Mouse (Mus musculus) hindbrain, embryonic 13.5 days (tissue): ENCODE measurements around the gene Nicn1. TPM values are rescaled to one million over a fixed set of nuclear protein-coding genes. Genes with fewer than 3 reads are reported as not detected.
"Not testable (repeated sequence)": the region's sequence is repeated elsewhere in the genome, so short reads cannot be mapped to it uniquely, and the experiment has no call there.

Source experiments
- ATAC-seq: fragments of 200-750 bp; cut with Nextera tagmentation; 2 replicates; pipeline ENCODE4 v1.8.0; 2017; ENCODE audit warnings: moderate TSS enrichment; ENCODE audit not compliant: low FRiP score
- H3K27ac ChIP-seq: fragments of 300-500 bp; sonication (generic); 2 replicates; pipeline ENCODE4 v1.5.1; 2015; ENCODE audit warnings: inconsistent platforms, mild to moderate bottlenecking, moderate library complexity
- H3K27me3 ChIP-seq: fragments of 300-500 bp; sonication (generic); 2 replicates; pipeline ENCODE4 v1.6.1; 2015; ENCODE audit warnings: mild to moderate bottlenecking, inconsistent platforms
- H3K36me3 ChIP-seq: fragments of 300-500 bp; sonication (generic); 2 replicates; pipeline ENCODE4 v1.6.1; 2015; ENCODE audit warnings: mild to moderate bottlenecking, inconsistent platforms
- H3K4me1 ChIP-seq: fragments of 300-500 bp; sonication (generic); replicated peaks from 2 replicates; pipeline ENCODE4 v1.6.1; 2015; ENCODE audit warnings: inconsistent platforms
- H3K4me2 ChIP-seq: fragments of 300-500 bp; sonication (generic); 2 replicates; pipeline ENCODE4 v1.6.1; 2015; ENCODE audit warnings: inconsistent platforms, mild to moderate bottlenecking, moderate library complexity
- H3K4me3 ChIP-seq: fragments of 300-500 bp; sonication (generic); 2 replicates; pipeline ENCODE4 v1.5.1; 2015; ENCODE audit warnings: mild to moderate bottlenecking, inconsistent platforms
- H3K9ac ChIP-seq: fragments of 300-500 bp; sonication (generic); 2 replicates; pipeline ENCODE4 v1.6.1; 2015; ENCODE audit warnings: mild to moderate bottlenecking, inconsistent platforms
- H3K9me3 ChIP-seq: fragments of 300-500 bp; sonication (generic); 2 replicates; pipeline ENCODE4 v1.6.1; 2016; ENCODE audit warnings: inconsistent platforms
- WGBS: fragments of 180-500 bp; shearing (Covaris S2); methylation state at CpG from one replicate; pipeline ENCODE4 v1.1.7; 2015; 5-methylcytosine and 5-hydroxymethylcytosine counted together
- polyA plus RNA-seq: library from polyadenylated mRNA; unstranded; fragments of >200 nt; fragmentation: Nextera tagmentation; extraction: Ambion mirVana; gene quantifications from 2 replicates; pipeline ENCODE4 v1.2.1, GENCODE M21; 2015

Nicn1 gene
- polyA plus RNA-seq, 1 experiment from 2014 or later = 135 TPM

GRCm38 (mm10) chr9:108317572-108317971, 27.3 kb downstream of the Nicn1 start:
- Histone ChIP-seq H3K36me3 (peaks cover 8% of the 10 kb centered on the region), H3K9ac (no peak overlapping the region), H3K27ac (no peak overlapping the region), H3K4me3 (no peak overlapping the region), H3K4me2 (no peak overlapping the region), H3K4me1 (no peaks in the 10 kb centered on the region; the same call in 1 of the 2 replicates), H3K9me3 (no peaks in the 10 kb centered on the region), H3K27me3 (no peaks in the 10 kb centered on the region)
- WGBS = 95% methylated on average over 3 of the region's 3 CpGs
- ATAC-seq = no peak

- ATAC-seq = no peak
- H3K4me2 ChIP-seq = no peak overlapping the region
- 88% methylated on average over 2 of the region's 2 CpGs for WGBS
- no peaks in the 10 kb centered on the region for H3K27me3 ChIP-seq
- H3K4me1 ChIP-seq = no peaks in the 10 kb centered on the region; the same call in 1 of the 2 replicates
- H3K36me3 ChIP-seq = peaks cover 8% of the 10 kb centered on the region
- no peak overlapping the region for H3K27ac ChIP-seq
- no peaks in the 10 kb centered on the region for H3K9me3 ChIP-seq
- no peak overlapping the region for H3K9ac ChIP-seq
- H3K4me3 ChIP-seq = no peak overlapping the region
Observed at GRCm38 (mm10) chr9:108318462-108318861, 28.2 kb downstream of the Nicn1 start.

DNA sequence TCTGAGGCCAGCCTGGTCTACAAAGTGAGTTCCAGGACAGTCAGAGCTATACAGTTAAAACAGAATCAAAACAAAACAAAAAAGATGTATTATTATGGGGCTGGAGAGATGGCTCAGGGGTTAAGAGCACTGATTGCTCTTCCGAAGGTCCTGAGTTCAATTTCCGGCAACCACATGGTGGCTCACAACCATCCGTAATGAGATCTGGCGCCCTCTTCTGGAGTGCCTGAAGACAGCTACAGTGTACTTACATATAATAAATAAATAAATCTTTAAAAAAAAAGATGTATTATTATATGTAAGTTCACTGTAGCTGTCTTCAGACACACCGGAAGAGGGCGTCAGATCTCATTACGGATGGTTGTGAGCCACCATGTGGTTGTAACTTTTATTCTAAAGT, 31.8 kb downstream of the Nicn1 start:
- H3K9me3 ChIP-seq, ATAC-seq, H3K4me2 ChIP-seq, H3K4me1 ChIP-seq, H3K4me3 ChIP-seq, H3K36me3 ChIP-seq, H3K9ac ChIP-seq, H3K27me3 ChIP-seq, H3K27ac ChIP-seq: not testable (repeated sequence)
- 90% methylated on average over 7 of the region's 7 CpGs for WGBS

GRCm38 (mm10) chr9:108324784-108325183, 34.6 kb downstream of the Nicn1 start:
- peaks cover 31% of the 10 kb centered on the region for H3K36me3 ChIP-seq
- H3K4me2 ChIP-seq = no peak overlapping the region
- ATAC-seq = no peak
- no peaks in the 10 kb centered on the region for H3K9me3 ChIP-seq
- no peaks in the 10 kb centered on the region for H3K27me3 ChIP-seq
- no peak overlapping the region for H3K27ac ChIP-seq
- 98% methylated on average over 1 of the region's 1 CpGs for WGBS
- H3K9ac ChIP-seq = no peak overlapping the region
- no peaks in the 10 kb centered on the region for H3K4me1 ChIP-seq
- H3K4me3 ChIP-seq = no peak overlapping the region

GRCm38 (mm10) chr9:108325811-108326210, 35.6 kb downstream of the Nicn1 start:
- no peak overlapping the region for H3K27ac ChIP-seq
- no peaks in the 10 kb centered on the region for H3K4me1 ChIP-seq
- H3K9me3 ChIP-seq = no peaks in the 10 kb centered on the region
- H3K4me2 ChIP-seq = no peak overlapping the region
- H3K4me3 ChIP-seq = no peak overlapping the region
- H3K9ac ChIP-seq = no peak overlapping the region
- 100% methylated on average over 2 of the region's 2 CpGs for WGBS
- ATAC-seq = no peak
- H3K36me3 ChIP-seq = peaks cover 37% of the 10 kb centered on the region
- H3K27me3 ChIP-seq = no peaks in the 10 kb centered on the region

DNA sequence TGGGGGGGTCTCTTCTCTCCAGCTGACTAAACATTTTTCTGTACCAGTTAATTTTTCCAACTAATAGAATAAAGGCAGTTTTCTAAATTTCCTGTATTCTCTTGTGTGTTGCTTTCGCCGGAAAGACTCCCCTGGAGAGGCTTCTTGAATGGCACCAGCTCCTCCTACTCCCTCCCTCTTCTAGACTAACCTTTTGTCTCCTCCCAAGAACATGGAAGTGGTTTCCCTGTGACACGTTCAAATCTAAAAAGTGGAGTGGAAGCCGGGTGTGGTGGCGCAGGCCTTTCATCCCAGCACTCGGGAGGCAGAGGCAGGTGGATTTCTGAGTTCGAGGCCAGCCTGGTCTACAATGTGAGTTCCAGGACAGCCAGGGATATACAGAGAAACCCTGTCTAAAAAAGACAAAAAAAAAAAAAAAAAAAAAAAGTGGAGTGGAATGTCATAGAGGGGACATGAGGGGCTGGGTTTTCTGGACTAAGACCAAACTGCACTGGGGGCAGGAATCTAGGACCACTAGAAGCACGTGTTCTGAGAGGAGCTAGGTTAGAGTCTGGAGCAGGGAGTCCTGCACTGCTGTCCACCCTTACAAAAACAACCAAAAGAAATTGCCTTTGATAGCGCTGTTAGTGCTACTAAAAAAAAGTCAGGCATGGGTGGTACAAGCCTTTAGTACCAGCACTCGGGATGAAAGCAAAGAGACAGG, 47.8 kb downstream of the Nicn1 start:
- no peak for ATAC-seq
- 68% methylated on average over 10 of the region's 10 CpGs for WGBS
- Histone ChIP-seq H3K9ac (no peak overlapping the region), H3K36me3 (peaks cover 30% of the 10 kb centered on the region), H3K4me3 (no peak overlapping the region), H3K9me3 (no peaks in the 10 kb centered on the region), H3K4me2 (peak overlapping the region; percentile 73), H3K4me1 (peaks cover 26% of the 10 kb centered on the region), H3K27me3 (no peaks in the 10 kb centered on the region), H3K27ac (peak overlapping the region; percentile 93)

GRCm38 (mm10) chr9:108338551-108338885, 48.3 kb downstream of the Nicn1 start:
- Histone ChIP-seq H3K9me3 (no peaks in the 10 kb centered on the region), H3K27ac (peak overlapping the region; percentile 93), H3K4me3 (peak overlapping the region; percentile 64), H3K36me3 (peaks cover 27% of the 10 kb centered on the region), H3K4me2 (peak overlapping the region; percentile 73), H3K9ac (peak overlapping the region; percentile 87), H3K4me1 (peaks cover 26% of the 10 kb centered on the region), H3K27me3 (no peaks in the 10 kb centered on the region)
- 29% methylated on average over 6 of the region's 6 CpGs for WGBS
- ATAC-seq = 0 out of 2 replicates have a peak, but pooled peaks have one; percentile 12

DNA sequence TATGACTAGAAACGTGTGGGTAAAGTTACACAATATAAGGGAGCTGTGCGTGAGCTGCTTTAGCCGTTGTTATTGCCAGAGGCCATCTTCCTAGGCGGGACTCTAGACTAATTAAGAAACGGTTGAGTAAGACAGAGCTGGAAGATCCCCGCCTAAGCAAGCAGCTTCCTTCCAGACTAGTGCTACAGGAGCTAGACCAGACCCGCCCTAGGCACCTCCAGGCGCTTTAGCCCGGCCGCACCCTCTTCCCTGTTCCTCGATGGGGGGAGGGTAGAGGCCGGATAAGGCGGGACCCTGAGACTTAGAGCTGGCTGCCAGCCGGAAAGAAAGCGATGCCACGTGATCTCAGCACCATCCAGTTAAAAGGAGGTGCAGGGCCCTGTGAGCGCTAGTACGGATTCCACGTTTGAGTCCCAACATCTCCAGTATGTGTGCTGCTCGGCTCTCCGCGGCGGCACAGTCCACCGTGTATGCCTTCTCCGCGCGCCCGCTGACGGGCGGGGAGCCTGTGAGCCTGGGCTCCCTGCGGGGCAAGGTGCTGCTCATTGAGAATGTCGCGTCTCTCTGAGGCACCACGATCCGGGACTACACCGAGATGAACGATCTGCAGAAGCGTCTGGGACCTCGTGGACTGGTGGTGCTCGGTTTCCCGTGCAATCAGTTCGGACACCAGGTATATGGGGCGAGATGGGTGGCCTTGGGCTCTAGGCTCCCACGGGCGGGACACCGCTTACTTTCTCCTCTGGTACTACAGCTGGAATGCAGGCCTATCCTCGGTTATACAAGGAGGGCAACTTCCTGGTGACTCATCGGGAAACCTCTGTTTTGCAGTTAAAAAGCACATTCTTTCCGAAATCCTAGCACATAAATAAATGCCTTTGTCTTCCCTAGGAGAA, 48.9 kb downstream of the Nicn1 start, which contains the start of gene Gpx1:
Gpx1 (plus strand) TSS at position 18 of the 896 bp plus-strand sequence.
- H3K9ac ChIP-seq = peak within 1 kb of the TSS; percentile 87
- ATAC-seq = peak; percentile 97
- H3K27me3 ChIP-seq = no peaks in the 10 kb centered on the region
- whole genome bisulfite sequencing = under 1% methylated on average over 49 of the region's 49 CpGs
- H3K9me3 ChIP-seq = no peaks in the 10 kb centered on the region
- H3K4me3 ChIP-seq = peak within 1 kb of the TSS; percentile 64
- H3K36me3 ChIP-seq = peaks cover 21% of the 10 kb centered on the region
- H3K4me1 ChIP-seq = peaks cover 26% of the 10 kb centered on the region
- peak within 1 kb of the TSS; percentile 73 for H3K4me2 ChIP-seq
- H3K27ac ChIP-seq = peak within 1 kb of the TSS; percentile 93

- no peak for ATAC-seq
- H3K27ac ChIP-seq = peak overlapping the region; percentile 30
- H3K9me3 ChIP-seq = no peaks in the 10 kb centered on the region
- peak overlapping the region; percentile 87 for H3K9ac ChIP-seq
- peak overlapping the region; percentile 64 for H3K4me3 ChIP-seq
- H3K4me1 ChIP-seq = peaks cover 26% of the 10 kb centered on the region
- peaks cover 14% of the 10 kb centered on the region for H3K36me3 ChIP-seq
- H3K27me3 ChIP-seq = no peaks in the 10 kb centered on the region
- 11% methylated on average over 20 of the region's 20 CpGs for WGBS
- peak overlapping the region; percentile 73 for H3K4me2 ChIP-seq
Observed at GRCm38 (mm10) chr9:108339886-108340257, 49.6 kb downstream of the Nicn1 start.

- ATAC-seq = no peak
- no peaks in the 10 kb centered on the region for H3K27me3 ChIP-seq
- peak overlapping the region; percentile 87 for H3K9ac ChIP-seq
- 69% methylated on average over 10 of the region's 10 CpGs for WGBS
- H3K4me2 ChIP-seq = peak overlapping the region; percentile 73
- H3K36me3 ChIP-seq = peaks cover 7% of the 10 kb centered on the region
- peaks cover 29% of the 10 kb centered on the region for H3K4me1 ChIP-seq
- H3K4me3 ChIP-seq = peak overlapping the region; percentile 64
- no peaks in the 10 kb centered on the region for H3K9me3 ChIP-seq
- peak overlapping the region; percentile 30; the same call in 1 of the 2 replicates for H3K27ac ChIP-seq
Observed at GRCm38 (mm10) chr9:108340258-108341138, 50.3 kb downstream of the Nicn1 start.

- Histone ChIP-seq H3K9me3 (no peaks in the 10 kb centered on the region), H3K9ac (0 out of 2 replicates have a peak overlapping the region, but pooled peaks have one; percentile 87), H3K27me3 (no peaks in the 10 kb centered on the region), H3K27ac (no peak overlapping the region), H3K36me3 (peaks cover 2% of the 10 kb centered on the region), H3K4me3 (no peak overlapping the region), H3K4me2 (peak overlapping the region; percentile 73; the same call in 1 of the 2 replicates), H3K4me1 (peaks cover 33% of the 10 kb centered on the region)
- no peak for ATAC-seq
- 90% methylated on average over 5 of the region's 5 CpGs for WGBS
Observed at GRCm38 (mm10) chr9:108341139-108341475, 50.9 kb downstream of the Nicn1 start.

- Histone ChIP-seq H3K9me3 (no peaks in the 10 kb centered on the region), H3K4me3 (no peak overlapping the region), H3K27me3 (no peaks in the 10 kb centered on the region), H3K4me1 (peaks cover 37% of the 10 kb centered on the region), H3K9ac (no peak overlapping the region), H3K27ac (no peak overlapping the region), H3K36me3 (no peaks in the 10 kb centered on the region), H3K4me2 (no peak overlapping the region)
- ATAC-seq = no peak
Observed at GRCm38 (mm10) chr9:108341801-108342200, 51.6 kb downstream of the Nicn1 start.
